Mouse (Mus musculus): ENCODE data around the gene Adcy9.
"Not testable (repeated sequence)": the region's sequence is repeated elsewhere in the genome, so short reads cannot be mapped to it uniquely, and the experiment has no call there.

Gene Adcy9

GRCm38 (mm10) chr16:4382406-4382805 lies 37.9 kb downstream of the Adcy9 start:
- DNase-seq (ENCODE audit: low spot score in 2 of 2) = no peak

GRCm38 (mm10) chr16:4381487-4381886 lies 38.8 kb downstream of the Adcy9 start:
- DNase-seq (ENCODE audit: low spot score in 2 of 2) = no peak

- DNase-seq (ENCODE audit: low spot score in 2 of 2) = no peak
Measured at GRCm38 (mm10) chr16:4378788-4379187, 41.5 kb downstream of the Adcy9 start.

- no peak for DNase-seq (ENCODE audit: low spot score in 2 of 2)
Measured at GRCm38 (mm10) chr16:4377556-4377955, 42.7 kb downstream of the Adcy9 start.

- no peak for DNase-seq (ENCODE audit: low spot score in 2 of 2)
Measured at GRCm38 (mm10) chr16:4374780-4375380, 45.4 kb downstream of the Adcy9 start.

GRCm38 (mm10) chr16:4374270-4374669 lies 46.0 kb downstream of the Adcy9 start:
- DNase-seq (ENCODE audit: low spot score in 2 of 2) = no peak

GRCm38 (mm10) chr16:4371039-4371438 lies 49.3 kb downstream of the Adcy9 start:
- no peak for DNase-seq (ENCODE audit: low spot score in 2 of 2)

GRCm38 (mm10) chr16:4370141-4370541 lies 50.2 kb downstream of the Adcy9 start:
- DNase-seq (ENCODE audit: low spot score in 2 of 2) = no peak

- DNase-seq (ENCODE audit: low spot score in 2 of 2) = no peak
Measured at GRCm38 (mm10) chr16:4367930-4368329, 52.4 kb downstream of the Adcy9 start.

- no peak for DNase-seq (ENCODE audit: low spot score in 2 of 2)
Measured at GRCm38 (mm10) chr16:4367291-4367690, 53.0 kb downstream of the Adcy9 start.

GRCm38 (mm10) chr16:4366671-4367070 lies 53.6 kb downstream of the Adcy9 start:
- no peak for DNase-seq (ENCODE audit: low spot score in 2 of 2)

- no peak for DNase-seq (ENCODE audit: low spot score in 2 of 2)
Measured at GRCm38 (mm10) chr16:4363341-4364116, 56.8 kb downstream of the Adcy9 start.

GRCm38 (mm10) chr16:4355260-4356043 lies 64.8 kb downstream of the Adcy9 start:
- no peak for DNase-seq (ENCODE audit: low spot score in 2 of 2)

GRCm38 (mm10) chr16:4342579-4342978 lies 77.7 kb downstream of the Adcy9 start:
- no peak for DNase-seq (ENCODE audit: low spot score in 2 of 2)

- DNase-seq (ENCODE audit: low spot score in 2 of 2) = no peak
Measured at GRCm38 (mm10) chr16:4341316-4342062, 78.8 kb downstream of the Adcy9 start.

- not testable (repeated sequence) for DNase-seq (ENCODE audit: low spot score in 2 of 2)
Measured at GRCm38 (mm10) chr16:4339216-4339615, 81.1 kb downstream of the Adcy9 start.

GRCm38 (mm10) chr16:4337269-4337668 lies 83.0 kb downstream of the Adcy9 start:
- DNase-seq (ENCODE audit: low spot score in 2 of 2) = no peak

GRCm38 (mm10) chr16:4333788-4334187 lies 86.5 kb downstream of the Adcy9 start:
- DNase-seq (ENCODE audit: low spot score in 2 of 2) = no peak

- no peak for DNase-seq (ENCODE audit: low spot score in 2 of 2)
Measured at GRCm38 (mm10) chr16:4333371-4333770, 86.9 kb downstream of the Adcy9 start.

- no peak for DNase-seq (ENCODE audit: low spot score in 2 of 2)
Measured at GRCm38 (mm10) chr16:4327081-4327480, 93.2 kb downstream of the Adcy9 start.

GRCm38 (mm10) chr16:4325801-4326200 lies 94.5 kb downstream of the Adcy9 start:
- DNase-seq (ENCODE audit: low spot score in 2 of 2) = no peak

GRCm38 (mm10) chr16:4324967-4325366 lies 95.3 kb downstream of the Adcy9 start:
- no peak for DNase-seq (ENCODE audit: low spot score in 2 of 2)
